Mouse (Mus musculus) embryonic stem cell, embryonic (primary cell): ENCODE measurements at regions not wholly inside any gene's neighbourhood (a gene's known extent, or its start where the extent isn't known, plus 50 kb on each side); places are given as distances from the start of the nearest gene placed in this dataset.

ENCODE experiments used
- CTCF ChIA-PET, 4 experiments: fragments of 300-600 bp in 2 of 4; fragments of 350-600 bp in 2 of 4; sonication (Branson Sonifier 250); formaldehyde crosslinking; loops; one replicate each; lab custom pipeline; 2022; ENCODE audit warnings: inconsistent platforms in 2 of 4; lab: Charles Lee
- POLR2A ChIA-PET, 4 experiments: fragments of 300-600 bp in 2 of 4; fragments of 350-600 bp in 2 of 4; sonication (Branson Sonifier 250); formaldehyde crosslinking; loops; one replicate each; lab custom pipeline; 2022; ENCODE audit warnings: antibody characterized with exemption in 4 of 4, inconsistent platforms in 1 of 4; lab: Charles Lee

DNA sequence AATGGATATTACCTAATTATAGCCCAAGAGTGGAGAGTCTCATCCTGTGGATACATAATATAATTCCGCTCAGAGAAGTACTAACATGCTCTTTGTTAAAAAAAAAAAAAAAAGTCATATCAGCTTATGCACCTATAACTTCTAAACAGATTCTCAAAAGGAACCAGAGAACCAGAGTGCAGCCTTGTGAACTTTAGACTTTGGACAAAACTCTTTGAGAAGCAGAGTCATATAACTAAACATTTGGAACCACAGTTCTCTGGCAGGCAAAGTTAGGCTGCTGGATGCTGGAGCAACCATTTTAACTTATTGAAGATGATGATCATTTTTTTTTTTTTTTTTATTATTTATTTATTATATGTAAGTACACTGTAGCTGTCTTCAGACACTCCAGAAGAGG, 166.9 kb downstream of the Zfp281 start:
- ChIA-PET POLR2A (interaction anchor here in 1 of 4 experiments (1.0 kb wide), 1 partner anchor 29 kb away, joined by 4 read pairs; no protein-coding TSS in a partner anchor), CTCF (interaction anchor here in 1 of 4 experiments (0.6 kb wide), 1 partner anchor 166 kb away, joined by 5 read pairs; no protein-coding TSS in a partner anchor)
